Mouse (Mus musculus) Patski (cell line): ENCODE results near the gene Rnase11. TPM values are rescaled to one million over a fixed set of nuclear protein-coding genes. Genes with fewer than 3 reads are reported as not detected.

Experiments used
- ATAC-seq: fragments of 100-300 bp; one replicate; pipeline ENCODE4 v1.8.0; 2021
- CTCF ChIA-PET: fragments of 350-600 bp; sonication (Branson Sonifier 250); formaldehyde crosslinking; loops from one replicate; lab custom pipeline; 2022; ENCODE audit warnings: inconsistent platforms; lab: Charles Lee
- POLR2A ChIA-PET: fragments of 350-600 bp; sonication (Branson Sonifier 250); formaldehyde crosslinking; loops from one replicate; lab custom pipeline; 2022; ENCODE audit warnings: antibody characterized with exemption, inconsistent platforms; lab: Charles Lee
- DNase-seq: peaks from one replicate; pipeline ENCODE4 v3.0.0-alpha.2; 2011; ENCODE audit warnings: low read depth, low spot score
- H3K27me3 ChIP-seq: fragments of 371-371 bp; one replicate; pipeline ENCODE4 v1.5.1; 2021
- CTCF ChIP-seq: fragments of 100-300 bp; IDR thresholded peaks from one replicate; pipeline ENCODE4 v1.5.1; 2021
- in situ Hi-C: fragments of 300-500 bp; cut with MboI; formaldehyde crosslinking; loops from 3 replicates; pipeline ENCODE4 v1.11.1; 2018; ENCODE audit warnings: low pct_unique_long_range_greater_than_20kb, mixed read lengths
- polyA plus RNA-seq: library from polyadenylated mRNA; unstranded; gene quantifications from one replicate; pipeline ENCODE4 v1.2.3, GENCODE M21; 2021

Gene Rnase11
- polyA plus RNA-seq, 1 experiment from 2014 or later: not detected

DNA sequence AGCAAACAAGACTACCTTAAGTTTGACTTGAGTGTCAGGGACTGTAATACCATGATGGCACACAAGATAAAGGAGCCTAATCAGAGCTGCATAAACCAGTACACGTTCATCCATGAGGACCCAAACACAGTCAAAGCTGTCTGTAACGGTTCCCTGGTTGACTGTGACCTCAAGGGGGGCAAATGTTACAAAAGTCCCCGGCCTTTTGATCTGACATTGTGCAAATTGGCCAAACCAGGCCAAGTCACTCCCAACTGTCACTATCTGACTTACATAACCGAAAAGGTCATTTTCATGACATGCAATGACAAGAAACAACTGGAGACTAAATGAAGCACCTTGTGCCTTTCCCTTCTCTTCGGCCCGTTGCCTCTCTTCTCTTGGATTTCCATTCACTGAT is 40.4 kb downstream of the Rnase11 start:
- ATAC-seq: no peak
- TF ChIP-seq CTCF: no peak
- no peaks in the 10 kb centered on the region for H3K27me3 ChIP-seq
- POLR2A ChIA-PET: no interaction called here
- in situ Hi-C loops: no loop called here
- no peak for DNase-seq
- CTCF ChIA-PET: interaction anchor here (0.7 kb wide), 1 partner anchor 17 kb away, joined by 3 read pairs; no protein-coding TSS in a partner anchor

DNA sequence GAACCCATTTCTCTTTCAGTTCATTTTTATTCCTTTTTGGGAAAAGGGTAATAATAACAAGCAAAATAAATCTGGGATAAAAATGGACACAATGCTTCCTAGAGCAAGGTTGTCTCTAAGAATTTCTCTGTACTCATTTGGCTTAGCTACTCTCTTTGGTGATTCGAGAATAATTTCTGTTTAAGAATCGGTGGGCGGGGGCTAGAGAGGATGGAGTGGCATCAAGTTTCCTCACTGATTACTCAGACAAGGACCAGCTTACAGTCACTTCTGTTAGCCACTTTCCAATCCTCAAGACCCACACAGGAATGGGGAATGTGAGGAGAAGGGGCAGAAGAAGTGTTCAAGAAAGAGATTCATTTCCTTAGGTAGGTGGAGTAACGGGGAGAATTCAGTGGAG is 41.2 kb downstream of the Rnase11 start:
- CTCF ChIA-PET: interaction anchor here (1.3 to 2.1 kb wide), 3 partner anchors 12 to 15 kb away, joined by 3 to 7 read pairs (median 5); no protein-coding TSS in a partner anchor

DNA sequence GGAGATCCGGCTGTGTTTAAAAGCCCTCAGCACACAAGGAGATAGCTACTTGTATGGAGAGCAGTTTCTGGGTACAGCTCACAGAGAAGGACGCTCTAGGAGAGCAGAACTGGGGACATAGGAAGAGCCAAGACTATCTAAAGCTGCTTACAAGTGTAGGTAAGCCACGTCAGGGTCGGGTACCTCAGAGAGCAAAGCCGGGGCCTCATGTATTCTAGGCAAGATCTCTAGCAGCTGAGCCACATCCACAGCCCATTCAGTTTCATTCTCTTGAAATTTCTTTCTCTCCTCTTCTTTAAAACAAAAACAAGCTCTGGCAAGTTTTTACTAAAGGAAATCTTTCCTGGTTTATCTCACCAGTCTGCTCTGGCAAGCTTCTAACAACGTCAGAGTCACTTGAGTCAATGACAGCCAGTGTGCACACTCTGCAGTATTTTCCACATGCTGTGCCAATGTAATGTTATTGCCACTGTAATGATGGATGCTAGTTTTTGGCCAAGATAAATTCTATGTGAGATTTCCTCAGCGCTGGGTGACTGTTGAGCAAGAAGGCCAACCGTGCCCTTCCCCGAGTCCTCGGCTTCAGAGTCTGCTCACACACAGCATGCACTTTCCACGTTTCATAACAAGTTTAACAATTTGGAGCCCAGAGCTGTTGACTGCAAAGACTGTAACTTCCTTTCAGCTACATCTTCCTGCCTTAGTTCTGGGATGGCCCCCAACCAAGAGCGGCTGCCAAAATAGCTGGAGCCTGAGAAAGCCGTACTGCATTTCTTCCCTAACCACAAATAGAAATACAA is 41.8 kb downstream of the Rnase11 start:
- CTCF ChIA-PET: interaction anchor here (1.1 to 2.1 kb wide), 4 partner anchors 11 to 15 kb away, joined by 3 to 7 read pairs (median 4); no protein-coding TSS in a partner anchor
- H3K27me3 ChIP-seq: no peaks in the 10 kb centered on the region
- POLR2A ChIA-PET: interaction anchor here (0.7 kb wide), 1 partner anchor 13 kb away, joined by 3 read pairs; no protein-coding TSS in a partner anchor
- DNase-seq (no peak), ATAC-seq (no peak)
- TF ChIP-seq CTCF: no peak
- in situ Hi-C loops: no loop called here

More for the DNA sequence above, 41.2 kb downstream of the Rnase11 start:
- in situ Hi-C loops: no loop called here
- ATAC-seq (no peak), DNase-seq (no peak)
- no peaks in the 10 kb centered on the region for H3K27me3 ChIP-seq
- TF ChIP-seq CTCF: no peak
- POLR2A ChIA-PET: interaction anchor here (0.7 kb wide), 1 partner anchor 14 kb away, joined by 3 read pairs; no protein-coding TSS in a partner anchor

DNA sequence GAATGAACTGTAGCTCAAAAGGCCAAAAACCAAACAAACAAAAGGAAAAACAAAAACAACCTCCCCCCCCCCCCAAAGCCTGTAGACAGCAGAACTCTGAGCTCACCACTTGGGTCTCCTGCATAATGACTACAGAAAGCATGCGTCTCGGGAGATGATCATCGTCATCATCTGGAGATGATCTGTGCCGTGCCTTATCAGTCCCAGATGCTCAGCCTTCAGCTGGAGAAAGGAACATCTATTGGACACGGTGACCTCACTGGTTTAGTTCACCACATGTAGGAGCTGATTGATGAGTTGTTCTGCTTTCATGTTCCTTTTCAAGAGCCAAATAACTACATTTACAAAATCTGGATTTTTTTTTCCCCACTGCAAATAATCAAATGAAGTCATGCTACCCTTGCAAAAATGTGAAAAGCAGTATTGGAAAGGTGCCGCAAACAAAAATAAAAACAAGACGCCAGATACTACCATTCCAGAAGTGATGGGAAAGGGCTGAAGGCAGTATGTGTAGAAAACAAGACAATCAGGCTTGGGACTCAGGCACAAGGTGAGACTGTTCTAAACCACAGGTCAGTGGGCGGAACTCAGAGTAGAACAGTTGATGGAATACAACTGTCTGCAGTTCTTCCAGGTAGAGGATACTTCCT is 42.7 kb downstream of the Rnase11 start, which contains the start of gene Rnase10:
Rnase10 (plus strand) TSS at position 600 of the 650 bp plus-strand sequence.
- in situ Hi-C loops: no loop called here
- CTCF ChIA-PET: interaction anchor here (1.1 to 2.1 kb wide), 5 partner anchors 11 to 15 kb away, joined by 3 to 7 read pairs (median 4); no protein-coding TSS in a partner anchor
- DNase-seq: no peak
- no peak for ATAC-seq
- TF ChIP-seq CTCF: no peak
- POLR2A ChIA-PET: no interaction called here
- H3K27me3 ChIP-seq: no peaks in the 10 kb centered on the region

Other genes starting within 250 kb of the Rnase11 start
- 0.04 TPM for gene Ccnb1ip1, start 242.4 kb downstream of the Rnase11 start, polyA plus RNA-seq
- 28.0 TPM for gene Parp2, start 242.3 kb downstream of the Rnase11 start, polyA plus RNA-seq
- gene Tep1, start 179.6 kb downstream of the Rnase11 start, polyA plus RNA-seq: 19.6 TPM
- gene Klhl33, start 152.7 kb downstream of the Rnase11 start, polyA plus RNA-seq: 0.44 TPM
- gene Osgep, start 125.3 kb downstream of the Rnase11 start, polyA plus RNA-seq: 54.3 TPM
- gene Apex1, start 125.2 kb downstream of the Rnase11 start, polyA plus RNA-seq: 115 TPM
- gene Pip4p1, start 119.3 kb downstream of the Rnase11 start, polyA plus RNA-seq: 71.0 TPM
- gene Pnp, start 119.1 kb downstream of the Rnase11 start, polyA plus RNA-seq: 53.3 TPM
- gene Gm49342, start 105.6 kb downstream of the Rnase11 start, polyA plus RNA-seq: 31.5 TPM
- 2.9 TPM for gene Pnp2, start 94.2 kb downstream of the Rnase11 start, polyA plus RNA-seq
- gene Rnase10, start 42.4 kb downstream of the Rnase11 start, polyA plus RNA-seq: not detected
- not detected for gene Rnase9, start 8.3 kb downstream of the Rnase11 start, polyA plus RNA-seq
- not detected for gene Rnase12, start 7.5 kb upstream of the Rnase11 start, polyA plus RNA-seq
- not detected for gene Olfr750, start 24.3 kb upstream of the Rnase11 start, polyA plus RNA-seq
- 45.7 TPM for gene Rnase4, start 40.9 kb upstream of the Rnase11 start, polyA plus RNA-seq
- gene Ang, start 41.0 kb upstream of the Rnase11 start, polyA plus RNA-seq: 1.3 TPM
- not detected for gene Eddm3b, start 64.3 kb upstream of the Rnase11 start, polyA plus RNA-seq
- gene Rnase6, start 73.7 kb upstream of the Rnase11 start, polyA plus RNA-seq: not detected
- not detected for gene Rnase1, start 96.6 kb upstream of the Rnase11 start, polyA plus RNA-seq
- gene Rnase2b, start 112.1 kb upstream of the Rnase11 start, polyA plus RNA-seq: not detected
- not detected for gene Ang2, start 149.0 kb upstream of the Rnase11 start, polyA plus RNA-seq
- gene Ear14, start 153.2 kb upstream of the Rnase11 start, polyA plus RNA-seq: not detected
- gene Rnase2a, start 205.9 kb upstream of the Rnase11 start, polyA plus RNA-seq: not detected